Mouse (Mus musculus): ENCODE measurements around the gene Tma7. TPM values are rescaled to one million over a fixed set of nuclear protein-coding genes. Genes with fewer than 3 reads are reported as not detected.

The Tma7 gene
- polyA plus RNA-seq, 2 experiments = 191 to 664 TPM

DNA sequence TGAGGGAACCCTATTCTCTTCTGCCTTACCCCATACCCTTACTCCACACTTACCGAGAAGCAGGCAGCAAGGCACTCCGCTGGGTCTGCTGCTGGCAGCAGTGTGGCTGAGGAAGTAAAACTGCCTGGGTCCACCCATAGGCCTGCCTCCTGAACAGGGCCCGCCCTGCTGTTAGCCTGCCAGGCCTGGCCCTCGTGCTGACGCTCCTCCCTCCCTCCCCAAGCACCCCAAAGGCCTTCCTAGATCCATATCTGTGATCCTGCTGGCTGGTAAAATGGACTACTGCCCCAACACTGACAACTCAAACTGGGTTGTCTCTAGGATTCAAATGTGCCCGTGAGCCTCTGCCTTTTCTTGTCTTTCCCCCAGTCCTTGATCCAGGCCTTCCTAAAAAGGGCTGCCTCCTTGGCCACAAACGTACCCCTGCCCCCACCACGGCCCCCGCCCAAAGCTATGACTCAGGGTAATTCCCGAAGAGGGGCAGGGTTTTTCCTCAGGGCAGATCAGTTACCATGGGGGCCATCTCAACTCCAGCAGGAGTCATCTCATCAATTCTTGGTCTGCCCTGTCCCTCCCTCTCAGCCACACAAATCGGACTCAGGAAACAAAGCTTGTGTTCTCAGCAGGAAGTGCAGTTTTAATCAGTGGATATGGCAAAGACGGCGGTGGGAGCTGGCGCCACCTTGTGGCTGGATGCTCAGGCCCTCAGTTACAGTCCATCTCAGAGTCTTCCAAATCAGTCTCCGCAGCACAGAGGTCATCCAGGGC is 23.1 kb downstream of the Tma7 start, which contains the start of gene Trex1:
Gene Trex1 (minus strand): TSS at position 599 of the 768 bp plus-strand sequence.
- H3K4me2 ChIP-seq (replicated peaks; ENCODE audit: low read depth, low read length, severe bottlenecking) = peak within 1 kb of the TSS; percentile 56
- peak; percentile 82 for ATAC-seq (ENCODE audit: low FRiP score, low read depth)

DNA sequence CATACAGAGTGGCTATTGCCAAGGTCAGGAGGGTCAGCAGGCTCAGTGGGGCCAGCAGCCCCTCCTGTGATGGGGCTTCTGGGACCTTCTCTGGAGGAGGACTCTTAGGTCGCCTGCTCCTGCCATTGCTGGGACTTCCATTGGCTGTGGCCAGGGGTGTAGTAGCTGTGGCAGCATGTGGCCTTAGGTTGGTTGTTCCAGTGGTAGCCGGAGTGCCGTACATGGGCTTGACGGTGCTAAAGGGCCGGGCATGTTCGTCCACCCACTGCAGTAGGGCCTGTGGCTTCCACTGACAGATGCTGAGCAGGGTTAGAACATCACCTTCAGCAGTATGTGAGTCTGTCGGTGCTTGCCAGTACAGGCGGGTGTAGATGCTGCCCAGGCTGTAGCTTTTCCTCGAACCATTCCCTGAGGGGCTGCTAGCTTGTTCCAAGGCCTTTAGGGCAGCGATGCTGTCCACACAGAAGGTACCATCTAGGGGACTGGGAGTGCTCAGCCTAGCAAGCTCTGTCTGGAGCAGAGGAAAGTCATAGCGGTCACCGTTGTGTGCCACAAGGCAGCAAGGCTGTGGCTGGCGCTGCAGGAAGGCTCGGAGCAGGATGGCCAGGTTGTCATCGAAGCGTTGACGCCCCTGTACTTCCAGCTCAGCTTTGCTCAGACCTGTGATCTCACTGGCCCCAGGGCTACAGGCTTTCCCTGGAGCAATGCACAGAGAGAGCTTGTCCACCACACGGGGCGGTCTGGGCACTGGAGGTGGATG is 24.2 kb downstream of the Tma7 start:
- TF ChIP-seq POLR2A (IDR thresholded peaks at IDR 0.05; ENCODE audit: borderline replicate concordance, extremely low read depth, insufficient read depth, insufficient read length) = no peak

More for the DNA sequence above, 23.1 kb downstream of the Tma7 start, which contains the start of gene Trex1:
- Histone ChIP-seq H3K4me3 (replicated peaks; ENCODE audit: low read length) (peak within 1 kb of the TSS; percentile 37), H3K4me1 (ENCODE audit: control insufficient read depth, insufficient read depth, low read length) (peaks cover 13% of the 10 kb centered on the region; the same call in 1 of the 2 replicates), H3K9ac (ENCODE audit: low read depth, low read length, severe bottlenecking) (peak within 1 kb of the TSS; percentile 59), H3K27ac (replicated peaks; ENCODE audit: low read depth, low read length) (peak within 1 kb of the TSS; percentile 81), H3K9me3 (ENCODE audit: control insufficient read depth, low read length) (no peaks in the 10 kb centered on the region), H3K27me3 (ENCODE audit: control insufficient read depth, insufficient read depth, low read length) (no peaks in the 10 kb centered on the region), H3K36me3 (ENCODE audit: control insufficient read depth, insufficient read depth, low read length) (peaks cover 62% of the 10 kb centered on the region)
- peak; percentile 87 for DNase-seq (ENCODE audit: low spot score)
- no peak for TF ChIP-seq POLR2A (IDR thresholded peaks at IDR 0.05; ENCODE audit: borderline replicate concordance, extremely low read depth, insufficient read depth, insufficient read length)
- WGBS = 16% methylated on average over 15 of the region's 15 CpGs

DNA sequence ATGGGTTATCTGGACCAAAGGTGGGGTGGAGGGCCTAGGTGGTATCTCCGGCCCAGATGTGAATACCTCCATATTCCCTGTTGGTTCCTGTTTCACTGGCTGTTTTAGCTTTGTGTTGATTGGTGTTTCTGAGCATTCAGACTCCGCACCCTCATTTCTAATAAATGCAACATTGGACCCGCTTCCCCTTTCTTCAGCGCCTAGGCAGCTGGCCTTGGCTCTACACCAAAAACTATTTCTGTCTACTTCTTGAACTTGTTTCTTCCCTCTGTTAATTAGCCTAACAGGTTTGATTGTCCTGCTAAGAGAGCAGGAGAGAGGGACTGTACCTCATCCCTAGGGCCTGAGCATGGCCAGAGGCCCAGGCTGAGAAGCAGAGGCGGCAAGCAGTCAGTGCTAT is 24.8 kb downstream of the Tma7 start:
- no peaks in the 10 kb centered on the region for H3K27me3 ChIP-seq (ENCODE audit: control insufficient read depth, insufficient read depth, low read length)
- H3K27ac ChIP-seq (replicated peaks; ENCODE audit: low read depth, low read length) = no peak overlapping the region
- peaks cover 57% of the 10 kb centered on the region for H3K36me3 ChIP-seq (ENCODE audit: control insufficient read depth, insufficient read depth, low read length)
- H3K4me3 ChIP-seq (replicated peaks; ENCODE audit: low read length) = no peak overlapping the region
- no peak overlapping the region for H3K4me2 ChIP-seq (replicated peaks; ENCODE audit: low read depth, low read length, severe bottlenecking)
- no peak for TF ChIP-seq POLR2A (IDR thresholded peaks at IDR 0.05; ENCODE audit: borderline replicate concordance, extremely low read depth, insufficient read depth, insufficient read length)
- ATAC-seq (ENCODE audit: low FRiP score, low read depth) (no peak), DNase-seq (ENCODE audit: low spot score) (no peak)
- H3K9ac ChIP-seq (ENCODE audit: low read depth, low read length, severe bottlenecking) = no peak overlapping the region
- H3K9me3 ChIP-seq (ENCODE audit: control insufficient read depth, low read length) = no peaks in the 10 kb centered on the region
- WGBS = 92% methylated on average over 5 of the region's 5 CpGs
- peaks cover 13% of the 10 kb centered on the region; the same call in 1 of the 2 replicates for H3K4me1 ChIP-seq (ENCODE audit: control insufficient read depth, insufficient read depth, low read length)

More for the DNA sequence above, 24.2 kb downstream of the Tma7 start:
- Histone ChIP-seq H3K4me1 (ENCODE audit: control insufficient read depth, insufficient read depth, low read length) (peaks cover 13% of the 10 kb centered on the region; the same call in 1 of the 2 replicates), H3K27ac (replicated peaks; ENCODE audit: low read depth, low read length) (no peak overlapping the region), H3K27me3 (ENCODE audit: control insufficient read depth, insufficient read depth, low read length) (no peaks in the 10 kb centered on the region), H3K4me2 (replicated peaks; ENCODE audit: low read depth, low read length, severe bottlenecking) (no peak overlapping the region; the same call in 1 of the 2 replicates), H3K36me3 (ENCODE audit: control insufficient read depth, insufficient read depth, low read length) (peaks cover 56% of the 10 kb centered on the region), H3K9me3 (ENCODE audit: control insufficient read depth, low read length) (no peaks in the 10 kb centered on the region), H3K9ac (ENCODE audit: low read depth, low read length, severe bottlenecking) (0 out of 2 replicates have a peak overlapping the region, but pooled peaks have one; percentile 59), H3K4me3 (replicated peaks; ENCODE audit: low read length) (no peak overlapping the region)
- ATAC-seq (ENCODE audit: low FRiP score, low read depth) = no peak
- WGBS = 89% methylated on average over 19 of the region's 19 CpGs
- DNase-seq (ENCODE audit: low spot score) = no peak

DNA sequence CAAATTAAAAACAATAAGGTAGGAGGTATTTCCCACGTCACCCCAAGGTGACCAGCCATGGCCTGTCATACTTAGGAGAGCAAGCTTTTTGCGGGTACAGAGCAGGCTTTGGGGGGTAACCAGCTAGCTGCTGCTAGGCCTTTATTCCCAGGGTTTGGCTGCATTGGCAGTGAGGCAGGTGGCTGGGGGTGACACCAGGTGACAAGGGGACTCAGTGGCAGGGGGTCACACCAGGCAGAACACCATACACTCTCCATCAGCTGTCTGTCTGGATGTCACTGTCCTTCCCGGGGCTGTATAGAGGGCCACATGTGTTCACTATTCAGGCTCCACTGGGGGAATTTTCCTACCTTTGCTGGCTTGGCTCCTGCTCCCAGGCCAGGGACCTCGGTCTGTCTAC is 25.5 kb downstream of the Tma7 start:
- no peak overlapping the region for H3K4me3 ChIP-seq (replicated peaks; ENCODE audit: low read length)
- peaks cover 62% of the 10 kb centered on the region for H3K36me3 ChIP-seq (ENCODE audit: control insufficient read depth, insufficient read depth, low read length)
- no peaks in the 10 kb centered on the region for H3K27me3 ChIP-seq (ENCODE audit: control insufficient read depth, insufficient read depth, low read length)
- DNase-seq (ENCODE audit: low spot score) = no peak
- WGBS = 75% methylated on average over 4 of the region's 4 CpGs
- peaks cover 13% of the 10 kb centered on the region; the same call in 1 of the 2 replicates for H3K4me1 ChIP-seq (ENCODE audit: control insufficient read depth, insufficient read depth, low read length)
- no peak for TF ChIP-seq POLR2A (IDR thresholded peaks at IDR 0.05; ENCODE audit: borderline replicate concordance, extremely low read depth, insufficient read depth, insufficient read length)
- H3K4me2 ChIP-seq (replicated peaks; ENCODE audit: low read depth, low read length, severe bottlenecking) = no peak overlapping the region
- H3K27ac ChIP-seq (replicated peaks; ENCODE audit: low read depth, low read length) = no peak overlapping the region
- no peak overlapping the region for H3K9ac ChIP-seq (ENCODE audit: low read depth, low read length, severe bottlenecking)
- ATAC-seq (ENCODE audit: low FRiP score, low read depth) = no peak
- H3K9me3 ChIP-seq (ENCODE audit: control insufficient read depth, low read length) = no peaks in the 10 kb centered on the region

DNA sequence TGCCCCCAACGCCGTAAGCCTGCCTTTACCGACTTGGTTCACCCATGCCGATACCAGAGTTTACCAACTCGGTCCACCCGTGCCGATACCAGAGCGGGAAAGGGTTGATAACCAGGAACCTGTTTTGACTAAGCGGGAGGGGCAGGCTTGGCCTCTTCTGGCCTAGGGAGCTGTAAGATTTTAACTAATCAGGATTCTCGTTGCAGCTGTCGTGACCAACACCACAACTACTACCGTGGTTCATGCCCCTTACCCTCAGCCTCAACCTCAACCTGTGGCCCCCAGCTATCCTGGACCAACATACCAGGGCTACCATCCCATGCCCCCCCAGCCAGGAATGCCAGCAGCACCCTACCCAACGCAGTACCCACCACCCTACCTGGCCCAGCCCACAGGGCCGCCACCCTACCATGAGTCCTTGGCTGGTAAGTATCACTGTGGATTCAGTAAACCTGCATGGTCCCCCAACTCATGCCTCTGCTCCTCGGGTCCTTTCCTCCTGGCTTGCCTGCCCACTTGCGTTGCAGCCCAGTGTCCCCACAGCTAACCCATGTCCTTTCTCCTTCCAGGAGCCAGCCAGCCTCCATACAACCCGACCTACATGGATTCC is 26.2 kb downstream of the Tma7 start:
- Histone ChIP-seq H3K4me2 (replicated peaks; ENCODE audit: low read depth, low read length, severe bottlenecking) (no peak overlapping the region), H3K36me3 (ENCODE audit: control insufficient read depth, insufficient read depth, low read length) (peaks cover 65% of the 10 kb centered on the region), H3K27ac (replicated peaks; ENCODE audit: low read depth, low read length) (no peak overlapping the region), H3K9ac (ENCODE audit: low read depth, low read length, severe bottlenecking) (no peak overlapping the region), H3K27me3 (ENCODE audit: control insufficient read depth, insufficient read depth, low read length) (no peaks in the 10 kb centered on the region), H3K4me1 (ENCODE audit: control insufficient read depth, insufficient read depth, low read length) (peaks cover 13% of the 10 kb centered on the region; the same call in 1 of the 2 replicates), H3K9me3 (ENCODE audit: control insufficient read depth, low read length) (no peaks in the 10 kb centered on the region), H3K4me3 (replicated peaks; ENCODE audit: low read length) (no peak overlapping the region)
- WGBS = 91% methylated on average over 17 of the region's 17 CpGs
- DNase-seq (ENCODE audit: low spot score) (no peak), ATAC-seq (ENCODE audit: low FRiP score, low read depth) (no peak)
- TF ChIP-seq POLR2A (IDR thresholded peaks at IDR 0.05; ENCODE audit: borderline replicate concordance, extremely low read depth, insufficient read depth, insufficient read length) = no peak

Measured in limb, embryonic 14.5 days (tissue).